Mouse (Mus musculus) thymus, postnatal 14 days (tissue): ENCODE data around the gene Nfya.

ENCODE experiments used
- DNase-seq: peaks from one replicate; pipeline ENCODE4 v3.0.0; 2021

The Nfya gene

DNA sequence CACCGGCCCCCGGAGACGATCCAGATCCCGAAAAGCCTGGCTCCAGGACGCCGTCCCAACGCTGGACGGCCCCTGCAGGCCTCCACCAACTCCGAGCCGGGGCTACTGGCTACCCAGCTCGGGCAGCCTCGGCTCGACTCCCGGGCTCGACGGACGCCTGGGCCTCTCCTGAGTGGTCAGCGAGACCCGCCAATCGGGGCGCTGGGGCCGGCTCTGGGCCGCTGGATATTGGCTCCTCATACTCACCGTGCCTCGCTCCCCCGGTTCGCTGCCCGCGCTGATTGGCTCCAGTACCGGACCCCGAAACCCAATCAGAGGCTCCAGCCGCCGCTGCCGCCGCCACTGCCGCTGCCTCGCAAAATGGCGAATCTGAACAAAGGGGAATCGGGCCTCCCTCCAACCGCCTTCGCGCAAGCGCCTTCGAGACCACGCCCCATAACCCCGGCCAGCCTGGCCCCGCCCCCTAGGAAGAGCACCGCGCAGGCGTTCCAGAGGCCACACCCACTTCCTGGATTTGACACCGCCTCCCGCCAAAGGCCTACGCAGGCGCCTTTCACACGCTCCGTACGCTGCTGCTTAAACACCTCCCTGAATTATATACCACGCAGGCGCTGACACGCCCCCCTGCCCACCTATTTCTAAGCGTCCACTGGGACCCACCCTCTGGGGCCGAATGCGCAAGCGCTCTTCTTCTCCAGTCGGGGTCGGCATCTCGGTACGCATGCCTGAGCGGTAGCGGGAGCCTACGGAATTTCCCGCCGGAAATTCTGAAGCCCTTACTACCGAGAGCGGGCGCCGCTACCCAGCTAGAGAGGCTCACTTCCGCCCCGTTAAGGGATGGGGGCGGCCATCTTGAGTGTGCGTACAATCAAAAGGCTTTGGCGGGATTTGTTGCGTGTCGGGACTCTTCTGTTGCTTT, at the start of gene Nfya, which contains the start of gene Oard1:
TSS of gene Nfya (minus strand) at position 527 of the 919 bp plus-strand sequence.
TSS of gene Oard1 (plus strand) at position 635 of the 919 bp plus-strand sequence.
- peak; percentile 100 for DNase-seq

DNA sequence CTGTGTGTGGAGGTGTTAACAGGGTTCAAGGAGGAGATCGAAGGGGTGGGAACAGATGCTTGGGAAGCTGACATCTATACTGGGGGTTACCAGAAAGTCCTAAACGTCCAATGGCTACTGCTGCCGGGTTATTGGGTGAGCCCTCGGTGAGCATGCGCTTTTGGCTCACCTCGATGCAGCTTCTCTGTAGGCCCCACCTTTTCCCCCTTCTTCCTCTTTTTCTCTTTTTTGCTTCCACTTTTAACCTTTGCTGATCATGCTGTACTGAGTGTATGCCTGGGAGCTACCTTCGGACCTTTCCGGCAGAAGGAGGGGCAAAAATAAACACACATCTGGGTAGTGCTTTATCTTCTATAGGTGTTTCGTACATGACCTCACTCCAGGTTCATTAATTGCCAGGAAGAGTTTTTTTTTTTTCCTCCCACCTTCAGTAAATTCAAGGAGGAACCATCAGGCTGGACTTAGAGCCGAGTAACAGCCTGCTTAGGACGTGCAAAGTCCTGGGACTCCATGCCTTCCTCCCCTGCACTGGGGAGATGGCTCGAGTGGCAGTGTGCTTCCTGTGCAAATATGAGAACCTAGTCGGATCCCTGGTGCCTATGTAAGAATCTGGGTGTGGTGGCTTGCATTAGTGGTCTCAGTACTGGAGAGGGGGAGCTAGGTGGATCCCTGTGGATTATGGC, 48.4 kb upstream of the Nfya start:
- DNase-seq: no peak

DNA sequence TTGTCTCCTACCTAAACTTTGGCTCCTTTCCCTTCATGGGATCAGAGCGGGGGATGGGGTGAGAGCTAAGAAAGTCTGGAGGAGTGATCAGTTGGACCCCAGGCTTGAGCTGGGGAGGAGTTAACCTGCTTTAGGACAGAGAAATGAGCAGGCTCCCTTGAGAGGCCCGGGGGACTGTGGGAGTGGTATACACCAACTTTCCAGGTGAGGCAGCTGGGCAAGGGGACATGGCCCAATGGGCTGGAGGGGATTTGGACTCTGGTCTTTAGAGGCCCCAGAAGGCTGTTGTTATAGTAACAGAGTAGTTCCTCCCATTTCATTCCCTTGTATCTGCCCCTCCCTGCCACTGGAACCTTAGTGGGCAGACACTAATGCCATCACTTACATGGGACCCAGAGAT, 46.2 kb upstream of the Nfya start:
- no peak for DNase-seq

DNA sequence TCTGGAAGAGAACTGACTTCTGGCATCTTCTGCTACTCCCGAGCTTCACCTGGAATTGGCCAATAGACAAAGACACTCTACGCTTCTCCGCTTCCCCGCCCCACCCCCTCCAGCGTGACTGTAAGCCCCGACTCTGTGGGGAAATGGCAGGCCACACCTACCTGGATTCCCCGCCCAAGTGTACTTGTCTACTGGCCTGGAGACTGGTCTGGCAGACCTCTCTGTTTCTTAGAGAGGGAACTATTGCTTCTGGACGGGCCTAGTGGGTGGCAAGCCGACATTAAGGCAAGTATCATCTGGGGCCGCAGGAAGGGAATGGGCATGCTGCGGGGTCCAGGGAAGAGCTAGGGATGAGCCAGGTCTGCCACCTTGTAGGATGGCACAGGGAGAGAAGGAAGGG, 45.0 kb upstream of the Nfya start, which contains the start of gene Unc5cl:
TSS of gene Unc5cl (plus strand) at position 214 of the 400 bp plus-strand sequence.
- DNase-seq: no peak

DNA sequence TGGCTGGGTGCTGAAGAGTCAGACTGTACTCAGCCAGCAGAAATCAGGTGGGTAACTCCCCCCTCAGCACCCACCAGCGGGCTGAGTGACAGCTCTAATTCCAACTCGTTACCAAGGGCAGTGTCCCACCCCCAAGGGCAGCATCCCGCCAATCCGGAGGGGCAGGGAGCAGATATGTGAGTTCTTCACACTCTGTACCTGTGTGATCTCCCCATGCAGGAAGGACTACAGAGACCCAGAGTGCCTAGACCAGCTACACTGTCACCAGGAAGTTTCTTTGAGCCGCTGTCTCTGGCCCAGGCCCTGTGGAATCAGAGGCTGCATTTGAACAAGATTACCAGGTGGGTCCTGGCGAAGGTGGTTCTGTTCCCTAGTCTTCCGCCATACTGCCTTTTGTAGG, 44.5 kb upstream of the Nfya start:
- DNase-seq: no peak

DNA sequence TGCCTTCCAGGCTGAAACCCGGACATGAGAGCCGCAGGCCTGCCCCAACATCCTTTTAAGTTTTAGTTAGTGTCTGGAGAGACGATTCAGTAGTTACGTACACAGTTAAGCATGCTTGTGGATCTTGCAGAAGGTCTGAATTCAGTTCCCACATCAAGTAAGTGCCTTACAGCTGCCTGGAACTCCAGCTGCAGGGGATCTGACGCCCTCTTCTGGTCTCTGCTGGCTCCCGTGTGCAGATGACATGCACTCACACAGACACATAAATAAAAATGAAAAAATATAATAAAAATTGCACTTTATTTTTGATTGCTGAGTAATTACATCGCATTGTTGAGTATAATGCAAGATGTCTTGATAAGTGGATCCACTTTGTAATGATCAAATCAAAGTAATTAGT, 43.8 kb upstream of the Nfya start:
- DNase-seq: no peak

DNA sequence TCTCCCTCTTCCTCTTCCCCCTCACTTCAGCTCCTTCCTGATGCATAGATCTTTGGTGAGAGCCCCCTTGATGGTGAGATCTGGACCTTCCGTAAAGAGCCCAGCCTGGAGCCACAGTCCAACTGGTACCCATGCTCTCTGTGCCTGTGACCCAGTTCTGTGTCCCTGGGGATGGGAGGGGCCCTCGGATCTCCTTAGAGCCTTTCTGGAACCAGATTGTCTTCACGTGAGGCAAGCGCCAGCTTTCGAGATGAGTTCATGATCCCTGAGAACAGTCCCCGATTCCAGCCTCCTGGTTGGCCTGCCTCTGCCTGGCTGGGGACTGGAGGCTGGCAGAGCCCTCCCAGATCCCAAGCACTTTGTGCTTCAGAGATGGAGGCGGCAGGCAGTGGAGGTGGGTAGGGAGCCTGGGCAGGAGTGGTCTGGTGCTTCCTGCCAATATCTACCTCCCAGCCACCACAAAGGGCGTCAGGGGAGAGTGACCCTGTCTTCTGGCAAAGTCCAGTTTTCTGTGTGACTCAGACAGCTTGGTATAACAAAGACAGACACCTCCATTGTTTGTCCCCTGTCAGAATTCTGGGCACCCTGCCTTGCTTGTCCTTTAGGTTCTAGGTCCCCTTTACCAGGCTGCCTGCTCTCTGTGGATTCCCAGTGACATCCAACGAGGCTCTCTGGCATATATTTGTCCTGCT, 42.2 kb upstream of the Nfya start:
- DNase-seq: no peak

DNA sequence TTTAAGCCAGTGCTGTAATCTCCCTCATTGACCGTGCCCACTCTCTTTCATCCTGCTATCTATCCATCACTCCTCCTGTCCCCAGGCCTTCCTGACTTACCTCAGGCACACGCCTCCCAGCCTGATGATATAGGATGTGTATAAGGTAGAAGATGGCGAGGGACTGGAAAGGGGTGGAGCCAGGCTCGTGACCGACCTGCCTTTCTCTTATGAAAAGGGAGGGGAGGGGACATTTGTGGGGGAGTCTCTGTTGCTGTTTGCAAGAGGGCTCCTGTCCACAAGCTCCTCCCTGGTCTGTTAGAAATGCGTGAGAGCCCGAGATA, 41.6 kb upstream of the Nfya start, which contains the start of gene Tspo2:
TSS of gene Tspo2 (minus strand) at position 170 of the 323 bp plus-strand sequence.
- DNase-seq: no peak

DNA sequence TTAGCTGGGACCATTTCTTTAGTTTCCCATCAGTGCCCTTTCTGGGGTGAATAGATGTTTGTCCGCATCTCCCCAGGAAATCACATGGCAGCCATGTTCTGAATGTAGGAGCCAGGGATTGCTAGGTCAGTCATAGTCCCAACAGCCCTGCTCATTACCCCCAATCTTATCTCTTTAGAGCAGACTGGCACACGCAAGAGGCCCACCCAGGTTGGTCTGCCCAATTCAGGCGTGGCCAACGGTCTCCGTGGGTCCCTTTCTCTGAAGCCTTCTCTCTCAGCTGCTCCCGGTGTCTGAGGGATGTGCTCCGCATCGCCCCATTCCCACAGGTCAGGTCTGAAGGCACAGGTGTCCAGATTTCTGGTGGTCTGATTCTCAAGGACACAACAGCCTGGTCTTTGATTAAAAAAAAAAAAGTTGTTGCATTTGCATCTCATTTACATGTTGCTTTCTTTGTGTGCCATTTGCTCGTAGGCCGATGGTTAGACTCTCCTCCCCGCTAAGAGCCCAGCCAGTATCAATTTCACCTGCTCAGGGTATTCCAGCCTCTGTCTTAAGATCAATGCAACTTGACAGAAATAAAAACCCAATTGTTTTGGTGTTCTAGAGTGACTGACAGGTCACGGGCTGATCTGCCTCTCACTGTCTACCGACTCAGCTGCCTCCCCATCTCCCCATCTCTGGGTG, 41.1 kb upstream of the Nfya start:
- DNase-seq: no peak

DNA sequence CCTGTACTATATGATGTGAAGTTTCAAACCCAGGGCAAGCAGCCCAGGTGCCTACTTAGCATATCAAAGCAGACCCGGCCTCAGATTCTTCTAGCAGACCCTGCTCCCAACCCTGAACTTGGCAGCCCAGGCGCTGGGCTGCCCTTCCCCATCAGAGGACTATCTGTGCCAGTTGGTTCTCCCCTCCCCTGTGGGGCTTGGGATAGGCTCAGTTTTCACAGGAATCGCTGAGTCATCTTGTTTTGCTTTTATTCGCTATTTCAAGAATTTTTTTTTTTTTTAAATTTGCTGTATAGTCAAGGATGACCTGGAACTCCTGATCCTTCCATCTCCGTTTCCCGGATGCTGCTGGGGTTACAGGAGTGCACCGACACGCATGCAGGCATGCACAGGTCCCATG, 38.0 kb upstream of the Nfya start:
- no peak for DNase-seq

DNA sequence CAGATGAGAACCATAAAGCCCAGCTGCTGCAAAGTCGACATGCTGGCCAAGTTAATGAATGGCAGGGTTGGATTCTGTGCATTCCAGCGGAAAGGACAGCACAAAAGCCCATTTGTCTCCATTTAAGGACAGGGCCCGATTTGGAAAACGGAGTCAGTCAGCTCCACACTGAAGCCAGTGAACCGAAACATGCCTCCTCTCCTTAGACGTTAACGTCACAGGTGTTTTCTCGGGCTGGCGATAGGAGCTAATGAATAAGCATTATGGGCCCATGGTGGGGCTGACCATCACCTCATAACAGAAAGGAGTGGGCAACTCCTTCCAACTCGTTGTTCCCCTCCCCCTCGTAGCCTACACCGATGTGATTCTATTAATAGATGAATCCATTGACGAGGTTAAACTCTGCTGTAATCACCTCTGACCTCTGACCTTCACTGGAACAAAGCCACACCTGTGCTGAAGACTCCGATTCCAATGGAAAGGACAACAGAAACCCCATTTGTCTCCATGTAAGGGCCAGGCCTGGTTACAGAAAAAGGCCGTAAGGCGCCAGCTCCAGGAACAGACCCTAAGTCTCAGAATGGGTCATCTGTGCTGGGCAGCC, 33.9 kb upstream of the Nfya start:
- DNase-seq: no peak

DNA sequence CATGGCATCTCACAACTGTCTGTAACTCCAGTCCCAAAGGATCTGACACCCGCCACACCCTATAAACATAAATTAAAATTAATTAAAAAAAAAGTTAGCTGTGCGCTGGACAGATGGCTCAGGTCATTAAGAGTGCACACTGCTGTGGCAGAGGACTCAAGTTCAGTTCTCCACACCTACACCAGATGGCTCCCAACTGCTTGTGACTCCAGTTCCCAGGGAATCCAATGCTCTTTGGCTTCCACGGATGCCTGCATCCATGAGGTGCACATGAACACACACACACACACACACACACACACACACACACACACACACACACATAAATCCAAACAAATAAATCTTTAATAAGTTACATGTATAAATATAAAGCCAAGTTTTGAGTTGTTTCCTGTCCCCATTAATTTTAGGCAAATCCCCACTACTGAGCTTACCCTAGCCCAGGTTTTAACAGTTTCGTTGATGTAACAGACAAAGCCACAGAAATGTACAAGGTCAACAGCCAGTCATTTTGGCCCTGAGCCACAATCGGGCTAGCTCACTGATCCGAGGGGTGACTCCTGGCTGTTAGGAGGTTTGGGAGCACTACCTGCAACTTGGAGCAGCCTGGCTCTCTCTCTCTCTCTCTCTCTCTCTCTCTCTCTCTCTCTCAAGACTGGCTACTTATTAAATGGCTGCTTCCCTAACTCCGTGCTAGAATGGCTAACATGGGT, 33.2 kb upstream of the Nfya start:
- DNase-seq: no peak

DNA sequence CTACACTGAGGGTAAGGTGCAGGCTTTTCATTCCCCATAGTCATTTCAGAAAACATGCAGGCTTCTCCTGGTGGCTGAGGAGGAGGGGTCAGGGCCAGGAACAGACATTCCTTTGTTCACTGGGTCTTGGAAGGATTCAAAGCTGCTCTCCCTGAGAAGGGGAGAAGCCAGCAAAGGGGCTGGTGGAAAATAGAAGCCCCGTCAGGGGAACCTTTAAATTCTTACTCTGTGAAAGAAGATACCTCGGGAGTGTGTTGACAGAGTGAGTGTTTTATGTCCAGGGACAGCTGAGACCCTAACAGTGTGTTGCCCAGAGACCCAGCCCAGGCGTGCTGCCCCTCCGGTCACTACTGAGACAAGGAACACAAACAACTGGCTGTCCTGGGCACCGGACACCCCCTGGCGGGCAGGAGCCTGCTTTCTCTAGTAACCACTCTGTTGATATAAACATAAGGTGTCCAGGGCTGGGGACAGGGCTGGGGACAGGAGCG, 27.8 kb upstream of the Nfya start:
- no peak for DNase-seq

DNA sequence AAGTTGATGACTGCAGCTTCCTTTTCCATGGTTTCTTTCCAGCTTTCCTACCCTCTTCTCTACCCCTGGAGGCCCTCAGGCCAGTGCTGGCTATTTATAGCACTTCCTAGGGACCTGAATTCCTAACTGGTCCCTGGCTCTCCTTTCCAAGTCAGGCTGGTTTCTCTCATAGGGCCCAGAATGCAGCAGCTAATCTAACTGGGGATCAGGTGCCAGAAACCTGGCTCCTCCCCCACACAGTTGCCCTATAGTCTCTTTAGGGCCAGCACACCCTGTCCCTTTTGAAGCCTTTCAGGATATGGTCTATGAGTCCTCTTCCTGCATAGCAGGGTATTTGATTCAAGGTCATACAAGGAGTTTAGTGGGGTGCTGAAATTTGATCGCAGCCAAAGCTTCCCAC, 26.8 kb upstream of the Nfya start:
- DNase-seq: no peak

DNA sequence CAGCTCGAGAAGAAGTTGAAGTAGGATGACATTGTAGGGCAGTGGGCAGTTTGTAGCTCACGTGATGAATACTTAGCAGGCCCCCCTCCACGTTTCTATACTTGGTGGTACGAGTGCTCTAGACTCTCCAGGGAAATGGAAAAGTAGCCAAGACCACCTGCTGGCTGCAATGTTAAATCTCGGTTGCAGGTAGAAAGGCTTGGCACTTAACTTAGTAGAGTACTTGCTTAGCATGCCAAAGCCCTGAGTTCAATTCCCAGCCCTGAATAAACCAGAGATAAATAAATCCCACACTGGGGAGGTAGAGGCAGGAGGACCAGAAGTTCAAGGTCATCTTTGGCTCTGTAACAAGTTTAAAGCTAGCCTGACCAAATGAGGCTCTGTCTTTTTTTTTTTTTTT, 24.8 kb upstream of the Nfya start:
- DNase-seq: no peak

DNA sequence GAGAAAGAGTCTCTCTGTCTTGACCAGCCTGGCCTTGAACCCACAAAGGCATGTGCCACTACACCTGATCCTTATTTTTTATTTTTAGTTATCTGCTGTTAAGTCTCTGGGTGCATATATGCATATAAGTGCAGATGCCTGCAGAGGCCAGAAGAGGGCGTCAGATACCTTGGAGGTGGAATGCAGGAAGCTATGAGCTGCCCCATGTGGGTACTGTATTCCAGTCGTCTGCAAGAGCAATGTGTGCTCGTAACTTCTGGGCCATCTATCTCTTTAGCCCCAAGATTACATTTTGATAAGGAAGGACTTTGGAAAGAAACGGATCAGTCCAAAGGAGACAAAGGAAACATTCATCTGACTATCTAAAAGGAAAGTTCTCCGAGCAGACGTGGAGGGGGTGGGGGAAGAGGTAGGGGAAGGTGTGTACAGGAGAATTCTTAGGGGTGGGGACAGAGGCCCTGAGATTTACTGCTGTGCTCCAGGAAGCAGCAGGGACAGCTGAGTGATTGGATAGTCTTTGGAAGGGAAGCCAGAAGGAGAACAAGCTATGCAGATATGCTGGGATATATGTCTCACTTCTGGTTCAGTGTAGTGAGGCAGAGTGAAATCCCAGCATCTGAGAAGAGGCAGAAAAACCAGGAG, 24.1 kb upstream of the Nfya start:
- DNase-seq: no peak

DNA sequence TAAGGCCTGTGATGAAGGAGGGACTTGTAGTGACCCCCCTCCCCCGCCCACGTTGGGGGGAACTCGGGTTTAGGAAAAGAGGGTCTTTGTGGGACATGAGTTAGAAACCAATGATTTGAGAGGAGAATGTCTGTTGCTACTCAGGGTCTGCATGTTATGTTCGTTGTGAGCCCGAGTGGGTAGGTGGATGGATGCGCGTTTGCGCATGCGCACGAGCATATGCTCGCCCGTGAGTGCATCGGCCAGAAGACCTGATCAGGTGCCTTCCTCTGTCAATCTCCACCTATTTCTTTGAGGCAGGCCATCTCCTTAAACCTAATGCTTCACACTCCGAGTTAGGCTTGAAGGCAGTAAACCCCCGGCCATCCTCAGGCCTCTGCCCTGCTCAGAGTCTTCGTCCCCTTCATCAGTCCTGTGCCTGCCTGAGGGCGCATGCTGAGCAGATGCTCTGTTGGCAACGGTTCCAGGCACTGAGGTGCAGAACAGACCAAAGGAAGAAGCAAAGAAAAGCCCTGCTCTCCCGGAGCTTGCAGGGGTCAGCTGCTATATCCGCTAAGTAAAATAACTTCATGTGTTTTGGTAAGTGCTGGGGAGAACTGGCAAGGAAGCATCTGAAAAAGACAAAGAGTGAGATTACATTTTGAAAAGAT, 23.4 kb upstream of the Nfya start:
- no peak for DNase-seq

DNA sequence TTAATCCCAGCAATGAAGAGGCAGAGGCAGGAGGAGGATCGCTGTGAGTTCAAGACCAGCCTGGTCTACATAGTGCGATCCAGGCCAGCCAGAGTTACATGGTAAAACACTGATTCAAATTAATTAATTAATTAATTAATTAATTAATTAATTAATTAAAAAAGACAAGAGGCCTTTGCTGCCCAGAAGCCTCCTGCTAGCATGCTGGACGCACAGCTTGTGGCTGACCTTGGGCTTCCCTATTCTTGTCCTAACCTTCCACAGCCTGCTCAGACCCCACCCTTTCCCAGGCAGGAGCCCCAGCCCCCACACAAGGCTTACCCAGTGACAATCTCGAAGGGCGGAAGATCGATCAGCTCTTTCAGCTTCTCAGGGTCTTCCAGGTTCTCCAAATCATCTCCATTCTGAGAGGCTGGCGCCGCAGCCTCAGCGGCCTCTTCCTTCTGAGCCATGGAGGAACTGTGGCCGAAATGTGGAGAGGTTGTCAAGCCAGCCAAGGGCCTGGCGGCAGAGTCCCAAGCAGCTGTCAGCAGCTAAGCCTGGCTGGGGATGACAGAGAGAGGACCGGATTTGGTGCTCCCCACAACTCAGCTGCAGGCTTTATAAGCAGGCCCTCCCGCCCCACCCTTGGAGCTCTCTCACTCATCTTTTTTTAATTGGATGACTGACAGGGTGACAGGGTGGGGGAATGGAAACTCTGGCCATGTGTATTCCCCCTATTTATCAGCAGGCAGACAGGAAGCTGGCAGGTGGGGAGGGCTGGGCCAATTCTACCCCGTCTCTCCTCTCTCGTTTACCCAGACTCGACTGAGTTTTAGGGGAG, 22.7 kb upstream of the Nfya start, which contains the start of gene Apobec2:
TSS of gene Apobec2 (minus strand) at position 773 of the 823 bp plus-strand sequence.
- DNase-seq: no peak

DNA sequence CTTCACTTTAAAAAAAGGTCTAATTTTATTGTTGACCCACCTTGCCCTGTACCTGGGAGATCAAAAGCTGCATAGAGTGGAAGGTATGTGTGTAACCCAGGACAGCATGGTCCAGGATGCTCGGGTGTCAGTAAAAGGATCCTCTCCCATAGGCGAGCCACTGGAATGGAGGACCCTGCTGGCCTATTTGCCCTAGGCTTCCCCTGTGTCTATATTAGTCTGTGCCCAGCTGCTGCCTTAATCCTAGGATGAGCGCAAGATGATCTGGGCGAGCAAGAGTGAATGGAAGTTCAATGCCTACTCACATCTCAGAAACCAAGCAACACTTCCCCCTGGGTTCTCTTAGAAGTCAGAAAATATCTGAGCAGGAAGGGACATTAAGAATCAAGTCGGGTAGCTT, 21.3 kb upstream of the Nfya start:
- no peak for DNase-seq

DNA sequence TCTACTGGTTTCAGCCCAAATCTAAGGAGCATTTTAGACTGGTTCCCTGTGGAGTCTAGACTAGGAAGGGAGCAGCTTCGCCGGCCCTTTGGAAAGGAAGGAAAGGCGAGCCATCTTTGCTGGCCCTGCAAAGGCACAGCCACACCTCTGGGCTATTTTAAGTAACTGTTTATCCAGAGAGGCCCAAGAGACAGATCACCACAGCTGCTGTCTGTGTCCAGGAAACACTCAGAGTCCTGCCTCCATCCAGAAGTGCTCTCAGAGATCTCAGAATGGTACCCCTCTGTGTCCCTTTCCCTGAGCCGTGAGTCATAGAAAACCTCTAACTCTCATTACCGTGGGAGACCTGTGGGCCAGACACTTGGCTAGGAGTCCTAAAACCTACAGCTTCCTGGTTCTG, 20.7 kb upstream of the Nfya start:
- no peak for DNase-seq
